Mouse (Mus musculus): ENCODE measurements around the gene Gipc3. TPM values are rescaled to one million over a fixed set of nuclear protein-coding genes. Genes with fewer than 3 reads are reported as not detected.

Gene Gipc3
- polyA plus RNA-seq, 1 experiment from 2014 or later = 0.05 TPM

- no peak overlapping the region for H3K27ac ChIP-seq (ENCODE audit: low read depth, low read length)
- peaks cover 22% of the 10 kb centered on the region for H3K4me1 ChIP-seq (ENCODE audit: control insufficient read depth, insufficient read depth, low read length)
- H3K9ac ChIP-seq (replicated peaks; ENCODE audit: low read depth, low read length) = peak overlapping the region; percentile 82
- ATAC-seq (ENCODE audit: low read depth) = no peak
- no peaks in the 10 kb centered on the region; the same call in 1 of the 2 replicates for H3K36me3 ChIP-seq (ENCODE audit: control insufficient read depth, insufficient read depth, low read length)
- H3K4me3 ChIP-seq (ENCODE audit: low read depth, low read length) = peak overlapping the region; percentile 74
- no peaks in the 10 kb centered on the region; the same call in 1 of the 2 replicates for H3K27me3 ChIP-seq (ENCODE audit: control insufficient read depth, insufficient read depth, low read length)
- no peaks in the 10 kb centered on the region for H3K9me3 ChIP-seq (ENCODE audit: control insufficient read depth, low read length)
- WGBS = 35% methylated on average over 8 of the region's 8 CpGs
- H3K4me2 ChIP-seq (ENCODE audit: low read depth, low read length) = peak overlapping the region; percentile 92
Measured at GRCm38 (mm10) chr10:81294442-81294841, 48.6 kb downstream of the Gipc3 start.

GRCm38 (mm10) chr10:81293334-81294030, 49.6 kb downstream of the Gipc3 start:
- peak overlapping the region; percentile 74 for H3K4me3 ChIP-seq (ENCODE audit: low read depth, low read length)
- H3K4me2 ChIP-seq (ENCODE audit: low read depth, low read length) = peak overlapping the region; percentile 92
- peak overlapping the region; percentile 82 for H3K9ac ChIP-seq (replicated peaks; ENCODE audit: low read depth, low read length)
- ATAC-seq (ENCODE audit: low read depth) = peak; percentile 22
- no peaks in the 10 kb centered on the region for H3K36me3 ChIP-seq (ENCODE audit: control insufficient read depth, insufficient read depth, low read length)
- 5% methylated on average over 25 of the region's 25 CpGs for WGBS
- no peaks in the 10 kb centered on the region; the same call in 1 of the 2 replicates for H3K27me3 ChIP-seq (ENCODE audit: control insufficient read depth, insufficient read depth, low read length)
- H3K27ac ChIP-seq (ENCODE audit: low read depth, low read length) = peak overlapping the region; percentile 84
- H3K4me1 ChIP-seq (ENCODE audit: control insufficient read depth, insufficient read depth, low read length) = peaks cover 20% of the 10 kb centered on the region
- no peaks in the 10 kb centered on the region for H3K9me3 ChIP-seq (ENCODE audit: control insufficient read depth, low read length)

GRCm38 (mm10) chr10:81292554-81293333, 50.3 kb downstream of the Gipc3 start, which contains the start of gene Pip5k1c:
TSS of gene Pip5k1c (plus strand) at chr10:81292963.
- Histone ChIP-seq H3K27me3 (ENCODE audit: control insufficient read depth, insufficient read depth, low read length) (no peaks in the 10 kb centered on the region; the same call in 1 of the 2 replicates), H3K4me2 (ENCODE audit: low read depth, low read length) (peak within 1 kb of the TSS; percentile 92), H3K4me3 (ENCODE audit: low read depth, low read length) (peak within 1 kb of the TSS; percentile 74), H3K36me3 (ENCODE audit: control insufficient read depth, insufficient read depth, low read length) (no peaks in the 10 kb centered on the region), H3K4me1 (ENCODE audit: control insufficient read depth, insufficient read depth, low read length) (peaks cover 20% of the 10 kb centered on the region), H3K9me3 (ENCODE audit: control insufficient read depth, low read length) (no peaks in the 10 kb centered on the region), H3K27ac (ENCODE audit: low read depth, low read length) (peak within 1 kb of the TSS; percentile 84), H3K9ac (replicated peaks; ENCODE audit: low read depth, low read length) (peak within 1 kb of the TSS; percentile 82)
- WGBS = under 1% methylated on average over 78 of the region's 80 CpGs
- ATAC-seq (ENCODE audit: low read depth) = peak; percentile 93

GRCm38 (mm10) chr10:81291511-81292104, 51.5 kb downstream of the Gipc3 start, which contains the start of gene Tjp3:
TSS of gene Tjp3 (minus strand) at chr10:81291581.
- peaks cover 20% of the 10 kb centered on the region for H3K4me1 ChIP-seq (ENCODE audit: control insufficient read depth, insufficient read depth, low read length)
- no peak within 1 kb of the TSS for H3K4me3 ChIP-seq (ENCODE audit: low read depth, low read length)
- 75% methylated on average over 9 of the region's 9 CpGs for WGBS
- peak within 1 kb of the TSS; percentile 92; the same call in 1 of the 2 replicates for H3K4me2 ChIP-seq (ENCODE audit: low read depth, low read length)
- H3K9me3 ChIP-seq (ENCODE audit: control insufficient read depth, low read length) = no peaks in the 10 kb centered on the region
- no peak for ATAC-seq (ENCODE audit: low read depth)
- no peak within 1 kb of the TSS for H3K9ac ChIP-seq (replicated peaks; ENCODE audit: low read depth, low read length)
- H3K36me3 ChIP-seq (ENCODE audit: control insufficient read depth, insufficient read depth, low read length) = no peaks in the 10 kb centered on the region
- no peak within 1 kb of the TSS for H3K27ac ChIP-seq (ENCODE audit: low read depth, low read length)
- H3K27me3 ChIP-seq (ENCODE audit: control insufficient read depth, insufficient read depth, low read length) = no peaks in the 10 kb centered on the region; the same call in 1 of the 2 replicates

- H3K4me3 ChIP-seq (ENCODE audit: low read depth, low read length) = no peak overlapping the region
- no peaks in the 10 kb centered on the region for H3K36me3 ChIP-seq (ENCODE audit: control insufficient read depth, insufficient read depth, low read length)
- WGBS = 13% methylated on average over 24 of the region's 24 CpGs
- no peak overlapping the region for H3K9ac ChIP-seq (replicated peaks; ENCODE audit: low read depth, low read length)
- H3K27me3 ChIP-seq (ENCODE audit: control insufficient read depth, insufficient read depth, low read length) = no peaks in the 10 kb centered on the region; the same call in 1 of the 2 replicates
- H3K9me3 ChIP-seq (ENCODE audit: control insufficient read depth, low read length) = no peaks in the 10 kb centered on the region
- ATAC-seq (ENCODE audit: low read depth) = no peak
- H3K4me2 ChIP-seq (ENCODE audit: low read depth, low read length) = no peak overlapping the region
- no peak overlapping the region for H3K27ac ChIP-seq (ENCODE audit: low read depth, low read length)
- H3K4me1 ChIP-seq (ENCODE audit: control insufficient read depth, insufficient read depth, low read length) = peaks cover 20% of the 10 kb centered on the region
Measured at GRCm38 (mm10) chr10:81290698-81291460, 52.2 kb downstream of the Gipc3 start.

GRCm38 (mm10) chr10:81289811-81290210, 53.3 kb downstream of the Gipc3 start:
- Histone ChIP-seq H3K9ac (replicated peaks; ENCODE audit: low read depth, low read length) (no peak overlapping the region), H3K27me3 (ENCODE audit: control insufficient read depth, insufficient read depth, low read length) (no peaks in the 10 kb centered on the region; the same call in 1 of the 2 replicates), H3K4me3 (ENCODE audit: low read depth, low read length) (no peak overlapping the region), H3K27ac (ENCODE audit: low read depth, low read length) (no peak overlapping the region), H3K4me2 (ENCODE audit: low read depth, low read length) (no peak overlapping the region), H3K9me3 (ENCODE audit: control insufficient read depth, low read length) (no peaks in the 10 kb centered on the region), H3K36me3 (ENCODE audit: control insufficient read depth, insufficient read depth, low read length) (no peaks in the 10 kb centered on the region), H3K4me1 (ENCODE audit: control insufficient read depth, insufficient read depth, low read length) (peaks cover 18% of the 10 kb centered on the region)
- 61% methylated on average over 14 of the region's 14 CpGs for WGBS
- ATAC-seq (ENCODE audit: low read depth) = no peak

- H3K9me3 ChIP-seq (ENCODE audit: control insufficient read depth, low read length) = no peaks in the 10 kb centered on the region
- no peak overlapping the region for H3K4me2 ChIP-seq (ENCODE audit: low read depth, low read length)
- 4% methylated on average over 7 of the region's 7 CpGs for WGBS
- H3K36me3 ChIP-seq (ENCODE audit: control insufficient read depth, insufficient read depth, low read length) = no peaks in the 10 kb centered on the region
- H3K27me3 ChIP-seq (ENCODE audit: control insufficient read depth, insufficient read depth, low read length) = no peaks in the 10 kb centered on the region; the same call in 1 of the 2 replicates
- no peak overlapping the region for H3K27ac ChIP-seq (ENCODE audit: low read depth, low read length)
- no peak overlapping the region for H3K9ac ChIP-seq (replicated peaks; ENCODE audit: low read depth, low read length)
- no peak overlapping the region for H3K4me3 ChIP-seq (ENCODE audit: low read depth, low read length)
- H3K4me1 ChIP-seq (ENCODE audit: control insufficient read depth, insufficient read depth, low read length) = peaks cover 13% of the 10 kb centered on the region
- peak; percentile 1; the same call in 1 of the 2 replicates for ATAC-seq (ENCODE audit: low read depth)
Measured at GRCm38 (mm10) chr10:81289278-81289677, 53.8 kb downstream of the Gipc3 start.

GRCm38 (mm10) chr10:81288601-81289000, 54.5 kb downstream of the Gipc3 start:
- Histone ChIP-seq H3K4me3 (ENCODE audit: low read depth, low read length) (no peak overlapping the region), H3K27me3 (ENCODE audit: control insufficient read depth, insufficient read depth, low read length) (no peaks in the 10 kb centered on the region; the same call in 1 of the 2 replicates), H3K9me3 (ENCODE audit: control insufficient read depth, low read length) (no peaks in the 10 kb centered on the region), H3K36me3 (ENCODE audit: control insufficient read depth, insufficient read depth, low read length) (no peaks in the 10 kb centered on the region), H3K27ac (ENCODE audit: low read depth, low read length) (no peak overlapping the region), H3K9ac (replicated peaks; ENCODE audit: low read depth, low read length) (no peak overlapping the region), H3K4me1 (ENCODE audit: control insufficient read depth, insufficient read depth, low read length) (peaks cover 6% of the 10 kb centered on the region; the same call in 1 of the 2 replicates), H3K4me2 (ENCODE audit: low read depth, low read length) (no peak overlapping the region)
- no peak for ATAC-seq (ENCODE audit: low read depth)
- WGBS = 32% methylated on average over 6 of the region's 6 CpGs

All from neural tube, embryonic 14.5 days (tissue).